ENCODE assay signal across 7 mouse cellular contexts in genomic region chr6:56797311-56798151, GRCm38 (mm10). TPM values are rescaled to one million over a fixed set of nuclear protein-coding genes. Genes with fewer than 3 reads are reported as not detected.
DNase-seq lines count a peak whose midpoint lies in the region; ATAC-seq lines count a peak whose summit lies in the region.

Kbtbd2 (minus strand) TSS chr6:56797813.

- H3K4me2 ChIP-seq in limb, embryonic 11.5 days (ENCODE audit: low read depth, severe bottlenecking) = peak within 1 kb of the TSS; percentile 65
- peak within 1 kb of the TSS; percentile 72 for H3K4me2 ChIP-seq in midbrain, embryonic 14.5 days (ENCODE audit: low read length)

- H3K4me3 ChIP-seq in embryonic facial prominence, embryonic 10.5 days = peak within 1 kb of the TSS; percentile 86
- peak within 1 kb of the TSS; percentile 58 for H3K4me3 ChIP-seq in limb, embryonic 11.5 days (ENCODE audit: low read depth, low read length)
- peak within 1 kb of the TSS; percentile 76 for H3K4me3 ChIP-seq in midbrain, embryonic 14.5 days (replicated peaks; ENCODE audit: low read depth, low read length)

- peaks cover 15% of the 10 kb centered on the region for H3K36me3 ChIP-seq in embryonic facial prominence, embryonic 10.5 days (replicated peaks)
- H3K36me3 ChIP-seq in limb, embryonic 11.5 days (ENCODE audit: control insufficient read depth, insufficient read depth, low read length) = no peaks in the 10 kb centered on the region
- H3K36me3 ChIP-seq in midbrain, embryonic 14.5 days (ENCODE audit: control insufficient read depth, insufficient read depth, low read length) = no peaks in the 10 kb centered on the region

- peak within 1 kb of the TSS; percentile 97 for H3K9ac ChIP-seq in limb, embryonic 11.5 days (ENCODE audit: low read length)
- H3K9ac ChIP-seq in midbrain, embryonic 14.5 days (replicated peaks; ENCODE audit: low read length) = peak within 1 kb of the TSS; percentile 93

- DNase-seq in adrenal gland, postnatal 10 days = peak; percentile 95
- DNase-seq in embryonic facial prominence, embryonic 10.5 days (ENCODE audit: low spot score) = peak; percentile 95
- DNase-seq in heart, adult 11 months = peak; percentile 100
- peak; percentile 95 for DNase-seq in kidney, adult 18-20 months
- DNase-seq in limb, embryonic 11.5 days (ENCODE audit: low spot score) = peak; percentile 94
- peak; percentile 96 for DNase-seq in midbrain, embryonic 14.5 days
- DNase-seq in spleen, adult 18-20 months = peak; percentile 90 to 92

- peak; percentile 93 for ATAC-seq in limb, embryonic 11.5 days (ENCODE audit: insufficient number of reproducible peaks, low FRiP score, low TSS enrichment, low read depth)
- peak; percentile 94 for ATAC-seq in midbrain, embryonic 14.5 days (ENCODE audit: low FRiP score, low TSS enrichment)

- H3K9me3 ChIP-seq in embryonic facial prominence, embryonic 10.5 days = no peaks in the 10 kb centered on the region
- H3K9me3 ChIP-seq in limb, embryonic 11.5 days (ENCODE audit: control insufficient read depth, low read length) = no peaks in the 10 kb centered on the region
- H3K9me3 ChIP-seq in midbrain, embryonic 14.5 days (ENCODE audit: control insufficient read depth, low read length) = no peaks in the 10 kb centered on the region

- WGBS in embryonic facial prominence, embryonic 10.5 days = under 1% methylated on average over 98 of the region's 98 CpGs
- WGBS in limb, embryonic 11.5 days = under 1% methylated on average over 76 of the region's 98 CpGs
- under 1% methylated on average over 94 of the region's 98 CpGs for WGBS in midbrain, embryonic 14.5 days

- no peaks in the 10 kb centered on the region for H3K27me3 ChIP-seq in embryonic facial prominence, embryonic 10.5 days (replicated peaks; ENCODE audit: low read depth, poor library complexity, severe bottlenecking)
- H3K27me3 ChIP-seq in limb, embryonic 11.5 days (ENCODE audit: control insufficient read depth, insufficient read depth, low read length) = no peaks in the 10 kb centered on the region
- no peaks in the 10 kb centered on the region for H3K27me3 ChIP-seq in midbrain, embryonic 14.5 days (ENCODE audit: control insufficient read depth, insufficient read depth, low read length)

- peak within 1 kb of the TSS; percentile 99 for H3K27ac ChIP-seq in embryonic facial prominence, embryonic 10.5 days (replicated peaks)
- peak within 1 kb of the TSS; percentile 100 for H3K27ac ChIP-seq in limb, embryonic 11.5 days (replicated peaks; ENCODE audit: low read depth, low read length)
- H3K27ac ChIP-seq in midbrain, embryonic 14.5 days (replicated peaks; ENCODE audit: low read depth, low read length) = peak within 1 kb of the TSS; percentile 99

- H3K4me1 ChIP-seq in embryonic facial prominence, embryonic 10.5 days = peaks cover 22% of the 10 kb centered on the region
- H3K4me1 ChIP-seq in limb, embryonic 11.5 days (ENCODE audit: control insufficient read depth, insufficient read depth, low read length) = no peaks in the 10 kb centered on the region
- peaks cover 21% of the 10 kb centered on the region for H3K4me1 ChIP-seq in midbrain, embryonic 14.5 days (ENCODE audit: control insufficient read depth, insufficient read depth, low read length)

RNA-seq across cellular contexts. Expression of gene Kbtbd2, which starts in this region (rescaled TPM):
- 10 to 100 TPM; 36.2 to 36.7 TPM for total RNA-seq in adrenal gland, postnatal 10 days (2021)
- polyA plus RNA-seq in embryonic facial prominence, embryonic 10.5 days (2016; fragmentation: Nextera tagmentation; extraction: Ambion mirVana) = 39.4 and 39.6 TPM in 2 replicates
- polyA plus RNA-seq in limb, embryonic 11.5 days (2014; fragmentation: Nextera tagmentation; extraction: Ambion mirVana) = 34.6 and 40.3 TPM in 2 replicates
- polyA plus RNA-seq in midbrain, embryonic 14.5 days (2014; fragmentation: Nextera tagmentation; extraction: Ambion mirVana) = 28.8 and 31.0 TPM in 2 replicates

Comparison
In these comparisons a context has a peak if more than half of its experiments do, and no peak if none do; other contexts are left out.
1. Peak in every context shown above with its lines: DNase-seq, ATAC-seq, H3K4me3 ChIP-seq and H3K27ac ChIP-seq.